Mouse (Mus musculus) limb, embryonic 10.5 days (tissue): ENCODE results near the gene Orc3. TPM values are rescaled to one million over a fixed set of nuclear protein-coding genes. Genes with fewer than 3 reads are reported as not detected.

Experiments
- DNase-seq: peaks from one replicate; pipeline ENCODE4 v3.0.0-alpha.2; 2017; ENCODE audit warnings: low spot score
- H3K27ac ChIP-seq: fragments of 300-500 bp; sonication (generic); 2 replicates; pipeline ENCODE4 v1.5.1; 2016; ENCODE audit warnings: mild to moderate bottlenecking
- H3K27me3 ChIP-seq: fragments of 300-500 bp; sonication (generic); 2 replicates; pipeline ENCODE4 v1.6.1; 2016; ENCODE audit warnings: low read depth, mild to moderate bottlenecking; ENCODE audit not compliant: poor library complexity, severe bottlenecking
- H3K36me3 ChIP-seq: fragments of 300-500 bp; sonication (generic); 2 replicates; pipeline ENCODE4 v1.6.1; 2016; ENCODE audit warnings: mild to moderate bottlenecking, moderate library complexity
- H3K4me1 ChIP-seq: fragments of 300-500 bp; sonication (generic); 2 replicates; pipeline ENCODE4 v1.6.1; 2016
- H3K4me3 ChIP-seq: fragments of 300-500 bp; sonication (generic); 2 replicates; pipeline ENCODE4 v1.5.1; 2016; ENCODE audit warnings: mild to moderate bottlenecking, moderate library complexity
- H3K9me3 ChIP-seq: fragments of 300-500 bp; sonication (generic); replicated peaks from 2 replicates; pipeline ENCODE4 v1.6.1; 2016; ENCODE audit warnings: mild to moderate bottlenecking
- WGBS: fragments of 180-500 bp; shearing (Covaris S2); methylation state at CpG from one replicate; pipeline ENCODE4 v1.1.7; 2016; 5-methylcytosine and 5-hydroxymethylcytosine counted together
- polyA plus RNA-seq: library from polyadenylated mRNA; unstranded; fragments of >200 nt; fragmentation: Nextera tagmentation; extraction: Ambion mirVana; gene quantifications from 2 replicates; pipeline ENCODE4 v1.2.1, GENCODE M21; 2016

Gene Orc3
- polyA plus RNA-seq, 1 experiment from 2014 or later = 106 TPM

DNA sequence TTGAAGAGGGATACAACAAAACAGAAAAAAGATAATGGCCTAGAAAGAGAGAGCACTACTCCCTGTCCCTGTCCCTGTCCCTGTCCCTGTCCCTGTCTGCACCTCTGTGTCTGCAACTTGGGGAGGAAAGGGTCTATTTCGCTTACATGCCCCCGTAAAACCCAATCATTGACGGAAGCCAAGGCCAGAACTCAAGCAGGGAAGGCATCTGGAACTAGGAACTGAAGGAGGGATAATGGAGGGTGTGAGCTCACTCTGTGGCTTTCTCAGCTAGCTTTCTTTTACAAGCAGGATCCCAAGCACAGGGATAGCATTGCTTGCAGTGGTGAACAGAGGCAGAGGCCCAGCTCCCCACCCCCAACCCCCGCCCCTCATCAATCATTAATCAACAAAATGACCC lies 85.4 kb downstream of the Orc3 start:
- H3K36me3 ChIP-seq = no peaks in the 10 kb centered on the region
- no peaks in the 10 kb centered on the region for H3K4me1 ChIP-seq
- H3K27ac ChIP-seq = no peak overlapping the region
- H3K9me3 ChIP-seq = no peaks in the 10 kb centered on the region
- H3K27me3 ChIP-seq = no peaks in the 10 kb centered on the region
- WGBS = 64% methylated on average over 4 of the region's 4 CpGs
- no peak for DNase-seq
- H3K4me3 ChIP-seq = no peak overlapping the region

- no peaks in the 10 kb centered on the region for H3K4me1 ChIP-seq
- H3K27ac ChIP-seq = no peak overlapping the region
- H3K9me3 ChIP-seq = no peaks in the 10 kb centered on the region
- 91% methylated on average over 1 of the region's 1 CpGs for WGBS
- H3K27me3 ChIP-seq = no peaks in the 10 kb centered on the region
- no peak for DNase-seq
- no peaks in the 10 kb centered on the region for H3K36me3 ChIP-seq
- H3K4me3 ChIP-seq = no peak overlapping the region
Measured at GRCm38 (mm10) chr4:34528430-34529100, 86.2 kb downstream of the Orc3 start.

GRCm38 (mm10) chr4:34526771-34527170 lies 88.0 kb downstream of the Orc3 start:
- Histone ChIP-seq H3K36me3 (no peaks in the 10 kb centered on the region), H3K4me3 (no peak overlapping the region), H3K4me1 (no peaks in the 10 kb centered on the region), H3K27ac (no peak overlapping the region), H3K27me3 (no peaks in the 10 kb centered on the region), H3K9me3 (no peaks in the 10 kb centered on the region)
- DNase-seq = no peak
- 89% methylated on average over 3 of the region's 3 CpGs for WGBS

- 91% methylated on average over 4 of the region's 4 CpGs for WGBS
- H3K27me3 ChIP-seq = no peaks in the 10 kb centered on the region
- DNase-seq = no peak
- H3K4me1 ChIP-seq = no peaks in the 10 kb centered on the region
- no peaks in the 10 kb centered on the region for H3K36me3 ChIP-seq
- H3K27ac ChIP-seq = no peak overlapping the region
- no peaks in the 10 kb centered on the region for H3K9me3 ChIP-seq
- H3K4me3 ChIP-seq = no peak overlapping the region
Measured at GRCm38 (mm10) chr4:34523586-34523985, 91.2 kb downstream of the Orc3 start.

DNA sequence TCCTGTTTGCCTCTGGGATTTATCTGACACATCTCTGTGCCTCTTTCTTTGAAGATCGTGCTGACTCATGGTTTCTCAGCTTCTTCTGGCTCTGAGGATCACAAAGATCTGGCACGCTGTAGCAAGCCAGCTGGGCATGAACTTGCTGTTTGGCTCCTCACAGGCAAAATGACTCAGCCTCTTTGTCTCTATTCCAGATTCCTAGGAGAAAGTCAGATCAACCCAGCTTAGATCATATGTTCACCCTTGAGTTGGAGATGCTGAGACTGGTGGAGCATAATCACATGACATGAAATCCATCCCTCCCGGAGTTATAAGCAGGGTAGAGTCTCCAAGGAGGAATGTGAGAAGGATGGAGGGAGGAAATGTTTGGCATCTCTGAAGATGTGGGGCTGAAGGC lies 91.9 kb downstream of the Orc3 start:
- H3K27me3 ChIP-seq = no peaks in the 10 kb centered on the region
- no peaks in the 10 kb centered on the region for H3K9me3 ChIP-seq
- no peak overlapping the region for H3K4me3 ChIP-seq
- DNase-seq = no peak
- H3K36me3 ChIP-seq = no peaks in the 10 kb centered on the region
- no peak overlapping the region for H3K27ac ChIP-seq
- no peaks in the 10 kb centered on the region for H3K4me1 ChIP-seq
- 85% methylated on average over 3 of the region's 3 CpGs for WGBS

Other genes with a start within 250 kb of the Orc3 start
- 70.2 and 75.5 TPM in 2 replicates for gene Akirin2, start 64.0 kb downstream of the Orc3 start, polyA plus RNA-seq
- gene Rars2, start within 50 bp of the Orc3 start, polyA plus RNA-seq = 66.5 and 66.6 TPM in 2 replicates
- gene Slc35a1, start 72.5 kb upstream of the Orc3 start, polyA plus RNA-seq = 57.5 and 58.1 TPM in 2 replicates
- 0.28 and 0.33 TPM in 2 replicates for gene Cfap206, start 115.3 kb upstream of the Orc3 start, polyA plus RNA-seq
- not detected in 2 replicates for gene Gm136, start 141.3 kb upstream of the Orc3 start, polyA plus RNA-seq
- gene Smim8, start 163.5 kb upstream of the Orc3 start, polyA plus RNA-seq = 26.7 and 38.2 TPM in 2 replicates